Mouse (Mus musculus): ENCODE data around the gene Arid1b. TPM values are rescaled to one million over a fixed set of nuclear protein-coding genes. Genes with fewer than 3 reads are reported as not detected.
A peak's percentile ranks its signal among the peaks of the same experiment; 100 is the strongest.

The Arid1b gene
- total RNA-seq, 2 experiments from 2014 or later: 20.6 to 42.0 TPM

DNA sequence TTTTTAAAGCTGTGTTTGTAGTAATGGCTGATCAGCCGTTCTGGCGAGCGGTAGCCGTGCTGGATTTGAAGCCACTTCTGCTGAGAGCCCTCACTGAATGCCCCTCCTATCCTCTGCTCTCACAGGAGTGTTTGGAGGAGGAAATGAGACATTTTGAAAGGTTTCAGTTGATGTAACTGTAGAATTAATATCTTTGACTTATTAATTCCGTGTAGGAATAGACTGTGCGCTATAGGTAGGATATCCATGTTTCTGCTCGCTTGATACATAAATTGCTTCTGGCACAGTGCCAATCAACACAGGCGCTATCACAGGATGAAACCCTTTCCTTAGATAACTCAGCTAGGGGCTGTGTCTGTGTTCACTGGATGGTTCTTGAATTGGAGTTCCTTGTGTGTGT is 145.4 kb downstream of the Arid1b start:
- no peak for ATAC-seq (replicated peaks; ENCODE audit: poor library complexity)

GRCm38 (mm10) chr17:5143735-5144439 is 149.8 kb downstream of the Arid1b start:
- no peak for ATAC-seq (replicated peaks; ENCODE audit: poor library complexity)

DNA sequence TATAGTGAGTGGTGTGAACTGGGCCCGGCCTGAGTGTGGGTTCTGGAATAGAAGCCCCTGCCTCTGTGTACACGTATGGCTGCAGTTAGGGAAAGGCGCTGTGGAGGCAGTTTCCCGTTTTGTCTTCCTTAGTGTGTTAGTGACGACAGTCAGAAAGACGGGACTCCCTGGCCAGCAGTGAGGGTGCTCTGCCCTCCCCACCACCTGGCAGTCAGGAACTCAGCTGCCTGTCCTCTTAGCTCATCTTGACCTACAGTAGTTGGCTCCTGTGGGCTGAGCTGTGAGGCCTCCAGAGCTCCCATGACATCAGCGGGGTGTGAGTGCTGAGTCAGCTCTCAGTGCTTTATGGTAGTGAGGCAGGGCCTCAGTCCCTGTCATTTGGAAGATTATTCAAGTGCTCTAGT is 156.5 kb downstream of the Arid1b start:
- no peak; the same call in 1 of the 2 replicates for ATAC-seq (replicated peaks; ENCODE audit: poor library complexity)

DNA sequence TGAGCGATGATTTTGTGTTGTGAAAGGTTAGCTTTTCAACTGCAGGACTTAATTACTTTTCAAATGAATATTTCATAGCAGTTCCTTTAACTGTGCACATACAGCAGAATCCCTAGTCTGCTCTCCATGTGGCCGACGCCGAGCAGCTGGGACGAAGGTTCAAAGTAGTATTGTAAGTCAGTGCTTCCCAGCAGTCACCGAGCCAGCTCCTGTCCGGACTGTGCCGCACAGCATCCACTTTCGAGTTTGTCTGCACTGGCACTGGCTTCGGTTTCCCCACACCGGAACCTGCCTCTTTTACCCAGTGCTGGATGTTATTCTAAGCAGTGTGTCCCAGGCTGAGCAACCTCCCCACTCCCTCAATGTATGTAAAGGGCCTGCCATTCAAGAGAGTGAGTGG is 157.7 kb downstream of the Arid1b start:
- no peak for ATAC-seq (replicated peaks; ENCODE audit: poor library complexity)

DNA sequence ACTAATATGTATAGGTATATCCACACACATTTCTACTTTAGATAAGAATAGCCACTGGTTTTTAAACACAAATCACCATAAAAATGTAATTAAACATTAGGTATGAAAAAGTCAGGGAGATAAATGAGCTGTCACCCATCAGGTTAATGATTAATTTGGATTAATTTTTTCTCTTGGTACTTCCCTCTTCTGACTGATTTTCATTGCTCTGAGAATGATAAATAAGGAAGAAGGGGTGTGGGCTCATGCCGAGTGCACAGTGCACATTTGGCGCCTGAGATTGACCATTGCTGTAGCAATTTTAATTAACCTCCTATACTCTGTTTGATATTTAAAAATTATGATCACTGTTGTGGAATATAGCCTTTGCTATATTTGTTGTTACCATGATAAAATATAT is 159.3 kb downstream of the Arid1b start:
- ATAC-seq (replicated peaks; ENCODE audit: poor library complexity): no peak

- ATAC-seq (replicated peaks; ENCODE audit: poor library complexity): no peak
Observed at GRCm38 (mm10) chr17:5154322-5154721, 160.2 kb downstream of the Arid1b start.

DNA sequence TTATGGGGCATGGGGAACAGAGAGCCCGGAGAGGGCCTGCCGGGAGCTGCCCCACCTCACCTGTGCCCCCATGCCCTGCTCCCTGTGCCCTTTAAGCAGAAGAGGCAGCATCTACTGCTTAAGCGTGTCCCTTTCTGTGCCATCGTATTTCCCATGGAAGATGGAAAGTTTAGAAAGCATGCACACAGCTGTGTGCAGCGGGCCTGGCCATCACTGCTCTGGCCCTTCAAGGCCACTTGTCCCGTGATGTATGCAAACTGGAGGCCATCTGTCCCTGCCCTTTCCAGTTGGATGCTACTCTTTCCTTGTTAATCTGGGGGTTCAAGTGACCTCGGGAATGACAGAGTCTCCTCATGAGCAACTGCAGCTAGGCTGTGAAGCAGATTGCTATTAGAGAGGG is 163.5 kb downstream of the Arid1b start:
- no peak for ATAC-seq (replicated peaks; ENCODE audit: poor library complexity)

DNA sequence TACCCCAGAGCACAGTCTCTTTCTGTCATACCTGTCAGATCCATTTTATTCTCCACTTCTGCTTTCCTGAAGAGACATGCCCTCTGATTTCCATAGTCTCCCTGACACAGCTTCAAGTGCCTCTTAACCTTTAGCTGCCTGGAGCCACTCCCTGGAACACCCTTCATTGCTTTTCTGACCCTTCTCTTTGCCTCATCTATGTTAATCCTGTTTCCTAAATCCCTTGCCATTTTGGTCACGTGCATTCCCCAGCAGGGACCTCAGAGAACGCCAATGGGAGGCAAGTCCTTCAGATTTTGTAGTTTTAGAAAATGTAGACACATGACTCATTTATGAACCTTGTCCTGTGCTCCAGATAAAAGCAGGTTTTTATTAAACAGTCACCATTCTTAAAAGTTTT is 168.4 kb downstream of the Arid1b start:
- ATAC-seq (replicated peaks; ENCODE audit: poor library complexity): no peak

DNA sequence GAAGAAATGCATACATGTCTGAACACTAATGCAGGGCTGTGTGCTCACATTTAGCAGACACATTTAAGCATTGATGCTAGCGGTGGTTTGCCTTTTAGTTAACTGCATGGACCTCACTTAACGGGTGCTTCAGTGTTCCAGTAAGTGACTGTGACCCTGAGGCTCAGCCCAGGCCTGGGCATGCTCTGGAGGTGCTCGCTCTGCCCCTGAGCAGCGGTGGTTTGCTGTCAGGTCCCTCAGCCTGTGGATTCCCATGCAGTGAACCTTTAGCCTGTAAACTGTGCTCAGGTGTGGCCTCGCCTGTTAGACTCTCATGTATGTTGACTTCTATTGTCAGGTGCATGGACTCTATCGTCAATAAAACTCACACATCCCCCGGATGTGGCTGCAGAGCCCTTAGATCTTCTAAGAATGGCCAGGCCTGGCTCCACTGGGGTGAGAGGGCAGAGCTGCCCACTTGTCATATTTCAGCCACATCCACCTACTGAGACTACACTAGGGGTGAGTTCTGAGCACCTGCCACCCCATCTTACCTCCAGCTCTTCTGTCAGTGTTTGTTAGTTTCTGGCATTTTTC is 169.2 kb downstream of the Arid1b start:
- no peak for ATAC-seq (replicated peaks; ENCODE audit: poor library complexity)

DNA sequence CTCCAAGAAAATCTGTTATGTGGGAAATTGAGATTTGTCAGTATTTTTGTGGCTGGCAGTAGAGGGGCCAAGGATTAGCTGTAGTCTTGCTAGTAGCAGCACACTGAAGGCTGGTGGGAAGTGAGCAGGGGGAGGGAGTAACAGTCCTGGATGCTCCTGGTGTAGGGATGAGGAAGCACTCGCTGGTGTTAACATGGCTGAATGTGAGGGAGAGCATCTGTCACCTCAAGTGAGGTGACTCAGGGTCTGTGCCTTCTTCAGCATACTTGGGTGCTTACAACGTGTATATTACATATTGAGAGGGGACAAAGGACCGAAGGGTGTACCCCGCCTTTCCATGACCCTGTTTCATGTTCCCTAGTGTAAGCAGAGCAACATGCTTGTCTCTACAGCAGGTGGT is 170.7 kb downstream of the Arid1b start:
- ATAC-seq (replicated peaks; ENCODE audit: poor library complexity): no peak

DNA sequence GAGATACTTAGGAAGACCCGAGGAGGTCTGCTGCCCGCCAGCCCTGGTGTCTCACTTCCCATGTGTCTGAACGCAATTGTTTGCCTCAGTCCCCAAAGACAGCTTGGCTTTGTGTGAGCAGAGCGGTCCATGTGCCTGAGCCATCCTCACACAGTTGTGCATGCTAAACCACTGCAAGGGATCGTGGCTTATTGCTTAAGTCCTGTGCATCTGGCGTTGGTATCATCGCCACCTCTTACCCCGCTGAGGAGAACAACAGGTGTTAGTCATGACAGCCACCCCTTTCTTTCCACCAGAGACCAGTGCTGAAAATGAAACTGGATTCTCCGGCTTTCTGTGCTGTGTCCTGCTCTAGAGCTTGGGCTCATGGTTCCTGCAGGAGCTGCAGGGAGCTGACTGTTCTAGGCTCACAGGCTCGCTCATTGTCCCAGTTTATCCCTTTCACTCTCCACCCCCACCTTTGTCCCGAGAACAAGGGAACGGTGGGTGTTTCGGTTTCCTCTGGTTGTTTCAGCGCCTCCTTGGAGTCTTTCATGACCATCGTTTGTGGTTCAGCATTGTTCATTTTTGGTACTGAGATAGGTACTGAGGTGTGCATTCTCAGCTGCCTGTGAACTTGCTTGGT is 171.2 kb downstream of the Arid1b start:
- peak; percentile 50 for ATAC-seq (replicated peaks; ENCODE audit: poor library complexity)

- ATAC-seq (replicated peaks; ENCODE audit: poor library complexity): no peak
Observed at GRCm38 (mm10) chr17:5166175-5166574, 172.0 kb downstream of the Arid1b start.

GRCm38 (mm10) chr17:5168046-5168445 is 173.9 kb downstream of the Arid1b start:
- ATAC-seq (replicated peaks; ENCODE audit: poor library complexity): no peak

DNA sequence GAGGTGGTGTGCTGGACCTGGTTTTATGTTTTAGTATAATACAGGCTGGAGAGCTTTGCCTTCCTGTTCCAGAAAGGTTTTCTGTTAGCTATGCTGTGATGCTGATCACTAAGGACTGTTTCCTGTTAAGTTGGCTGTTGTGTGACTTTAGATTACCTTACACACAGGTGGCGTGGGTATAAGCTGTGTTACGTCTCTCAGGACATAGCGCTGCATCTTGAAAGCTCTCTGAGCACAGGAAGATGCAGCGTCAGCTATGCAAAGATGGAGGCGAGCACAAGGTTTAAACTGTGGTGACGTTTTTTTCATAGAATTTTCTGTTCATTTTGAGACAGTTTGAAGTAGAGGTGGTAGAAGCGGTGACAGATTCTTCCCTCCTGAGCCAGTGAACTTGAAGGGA is 174.5 kb downstream of the Arid1b start:
- ATAC-seq (replicated peaks; ENCODE audit: poor library complexity): no peak

- no peak for ATAC-seq (replicated peaks; ENCODE audit: poor library complexity)
Observed at GRCm38 (mm10) chr17:5170321-5170720, 176.2 kb downstream of the Arid1b start.

DNA sequence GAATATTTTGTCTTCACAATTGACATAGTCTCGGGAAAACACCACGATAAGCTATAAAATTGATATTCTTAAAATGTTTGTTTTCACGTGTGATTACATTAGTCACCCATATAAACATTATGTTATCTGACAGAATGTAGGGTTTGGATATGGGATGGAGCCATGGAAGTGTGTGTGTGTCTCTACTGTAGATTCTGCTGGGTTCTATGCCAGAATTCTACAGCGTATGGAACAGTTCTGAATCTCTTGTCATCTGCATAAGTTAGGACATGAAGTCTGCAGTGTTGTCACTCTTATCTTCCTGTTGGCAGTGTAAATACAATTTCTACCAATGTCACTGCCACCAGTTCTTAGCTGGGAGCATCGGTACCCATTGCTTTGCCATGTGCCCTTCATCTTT is 177.3 kb downstream of the Arid1b start:
- ATAC-seq (replicated peaks; ENCODE audit: poor library complexity): no peak

- ATAC-seq (replicated peaks; ENCODE audit: poor library complexity): peak; percentile 61
Observed at GRCm38 (mm10) chr17:5174426-5175020, 180.4 kb downstream of the Arid1b start.

- ATAC-seq (replicated peaks; ENCODE audit: poor library complexity): no peak
Observed at GRCm38 (mm10) chr17:5175535-5175934, 181.4 kb downstream of the Arid1b start.

- ATAC-seq (replicated peaks; ENCODE audit: poor library complexity): peak; percentile 62
Observed at GRCm38 (mm10) chr17:5176315-5176714, 182.2 kb downstream of the Arid1b start.

DNA sequence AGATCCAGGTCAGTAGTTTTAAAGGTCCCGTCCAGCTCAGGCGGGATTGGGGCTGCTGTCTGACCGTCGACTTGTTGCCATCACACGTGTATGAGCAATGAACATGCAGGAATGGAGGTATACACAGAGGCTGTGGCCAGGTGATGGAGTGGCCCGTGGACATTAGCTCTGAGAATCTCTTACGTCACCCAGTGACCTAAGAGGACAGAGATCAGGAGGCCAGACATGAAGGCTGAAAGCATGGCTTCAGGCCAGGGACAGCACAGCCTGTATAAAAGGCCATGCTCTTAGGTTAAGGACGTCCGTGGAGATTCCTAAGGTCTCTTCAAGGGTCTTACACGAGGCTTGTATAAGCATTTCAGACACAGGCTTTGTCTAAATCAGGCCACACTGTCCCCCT is 184.4 kb downstream of the Arid1b start:
- no peak for ATAC-seq (replicated peaks; ENCODE audit: poor library complexity)

DNA sequence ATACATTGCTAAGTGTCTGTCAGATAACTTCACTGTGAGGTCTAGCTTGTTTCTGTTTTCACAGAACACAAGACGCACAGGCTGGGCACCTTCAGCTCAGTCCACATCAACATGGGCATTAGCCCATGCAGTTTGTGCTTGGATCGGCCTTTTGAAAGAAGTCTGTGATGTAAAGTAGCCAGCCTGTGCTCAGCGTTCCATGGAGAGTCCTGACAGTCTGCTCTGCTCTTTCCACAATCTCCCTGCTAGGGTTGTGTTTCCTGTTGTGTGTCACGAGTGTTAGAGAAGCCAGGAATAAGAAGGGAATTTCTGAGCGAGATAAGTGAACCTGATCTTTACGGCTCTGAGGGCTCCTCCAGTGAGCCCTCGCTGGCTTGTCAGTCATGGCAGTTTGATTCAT is 184.9 kb downstream of the Arid1b start:
- no peak for ATAC-seq (replicated peaks; ENCODE audit: poor library complexity)

GRCm38 (mm10) chr17:5179412-5179811 is 185.3 kb downstream of the Arid1b start:
- ATAC-seq (replicated peaks; ENCODE audit: poor library complexity): no peak

Data from megakaryocyte progenitor cell, adult 5-6 weeks (primary cell).